Mouse (Mus musculus) liver, postnatal 0 days (tissue): ENCODE data around the gene Dthd1. TPM values are rescaled to one million over a fixed set of nuclear protein-coding genes. Genes with fewer than 3 reads are reported as not detected.

Source experiments
- ATAC-seq: fragments of 200-750 bp; cut with Nextera tagmentation; 2 replicates; pipeline ENCODE4 v1.8.0; 2017; ENCODE audit warnings: mild to moderate bottlenecking, moderate library complexity
- DNase-seq: peaks from one replicate; pipeline ENCODE4 v3.0.0-alpha.2; 2016
- H3K27ac ChIP-seq: fragments of 300-500 bp; sonication (generic); 2 replicates; pipeline ENCODE4 v1.5.1; 2014; ENCODE audit warnings: antibody characterized with exemption, moderate library complexity, mild to moderate bottlenecking, low read depth
- H3K27me3 ChIP-seq: fragments of 300-500 bp; sonication (generic); 2 replicates; pipeline ENCODE4 v1.6.1; 2014; ENCODE audit warnings: low read length, control low read depth, mixed read lengths; ENCODE audit not compliant: insufficient read depth
- H3K36me3 ChIP-seq: fragments of 300-500 bp; sonication (generic); replicated peaks from 2 replicates; pipeline ENCODE4 v1.6.1; 2014; ENCODE audit warnings: mild to moderate bottlenecking, control low read depth, low read length, moderate library complexity, mixed read lengths; ENCODE audit not compliant: insufficient read depth
- H3K4me1 ChIP-seq: fragments of 300-500 bp; sonication (generic); 2 replicates; pipeline ENCODE4 v1.6.1; 2014; ENCODE audit warnings: antibody characterized with exemption, mild to moderate bottlenecking, control low read depth; ENCODE audit not compliant: insufficient read depth
- H3K4me2 ChIP-seq: fragments of 300-500 bp; sonication (generic); 2 replicates; pipeline ENCODE4 v1.6.1; 2014; ENCODE audit warnings: low read depth, mild to moderate bottlenecking, low read length, moderate library complexity, mixed read lengths
- H3K4me3 ChIP-seq: fragments of 300-500 bp; sonication (generic); 2 replicates; pipeline ENCODE4 v1.5.1; 2014; ENCODE audit warnings: low read depth, low read length
- H3K9ac ChIP-seq: fragments of 300-500 bp; sonication (generic); replicated peaks from 2 replicates; pipeline ENCODE4 v1.6.1; 2014; ENCODE audit warnings: mild to moderate bottlenecking, moderate library complexity
- H3K9me3 ChIP-seq: fragments of 300-500 bp; sonication (generic); 2 replicates; pipeline ENCODE4 v1.6.1; 2016; ENCODE audit warnings: mild to moderate bottlenecking, control low read depth, low read length, mixed read lengths
- CTCF ChIP-seq: sonication (generic); IDR thresholded peaks from 2 replicates; pipeline ENCODE4 v1.5.1; 2016; ENCODE audit warnings: antibody characterized with exemption, low read depth
- EP300 ChIP-seq: IDR thresholded peaks from 2 replicates; pipeline ENCODE4 v1.6.1; 2016; ENCODE audit warnings: antibody characterized with exemption, low read depth, mild to moderate bottlenecking
- WGBS: fragments of 180-500 bp; shearing (Covaris S2); extraction: QIAGEN DNeasy Blood & Tissue Kit; methylation state at CpG from one replicate; pipeline ENCODE4 v1.1.7; 2014; ENCODE audit not compliant: insufficient replicate concordance; 5-methylcytosine and 5-hydroxymethylcytosine counted together
- polyA plus RNA-seq: library from polyadenylated mRNA; unstranded; fragments of >200 nt; fragmentation: Nextera tagmentation; extraction: Ambion mirVana; gene quantifications from 2 replicates; pipeline ENCODE4 v1.2.1, GENCODE M21; 2015

Dthd1 gene
- polyA plus RNA-seq, 1 experiment from 2014 or later: not detected

- no peak for TF ChIP-seq CTCF
- TF ChIP-seq EP300: no peak
- Histone ChIP-seq H3K4me3 (no peak overlapping the region), H3K27me3 (no peaks in the 10 kb centered on the region), H3K27ac (no peak overlapping the region), H3K4me2 (no peak overlapping the region), H3K36me3 (no peaks in the 10 kb centered on the region), H3K4me1 (no peaks in the 10 kb centered on the region), H3K9ac (no peak overlapping the region), H3K9me3 (no peaks in the 10 kb centered on the region)
- ATAC-seq (no peak), DNase-seq (no peak)
- WGBS: 62% methylated on average over 5 of the region's 5 CpGs
Measured at GRCm38 (mm10) chr5:62778682-62779081, 34.9 kb upstream of the Dthd1 start.

DNA sequence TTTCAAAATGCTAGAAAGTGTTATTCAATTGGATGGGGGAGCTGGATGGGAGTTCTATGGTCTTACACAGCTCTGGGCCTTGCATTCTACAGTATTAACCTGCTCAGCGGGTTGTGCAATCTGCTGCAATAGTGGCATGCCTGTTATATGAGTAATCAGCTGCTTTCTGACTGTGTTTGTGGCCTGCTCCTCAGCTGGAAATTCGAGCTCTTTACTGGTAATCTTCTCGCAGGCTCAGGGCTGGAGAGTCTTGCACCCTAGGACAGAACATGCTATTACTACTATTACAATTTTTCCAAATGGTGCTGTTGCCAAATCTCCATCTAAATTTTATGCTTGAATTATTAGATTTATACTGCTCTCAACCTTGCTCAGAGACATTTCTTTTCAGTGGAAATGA lies 26.8 kb upstream of the Dthd1 start:
- no peak overlapping the region for H3K9ac ChIP-seq
- TF ChIP-seq CTCF: no peak
- TF ChIP-seq EP300: no peak
- no peak overlapping the region for H3K4me3 ChIP-seq
- no peaks in the 10 kb centered on the region for H3K27me3 ChIP-seq
- WGBS: 70% methylated on average over 3 of the region's 3 CpGs
- DNase-seq: no peak
- H3K36me3 ChIP-seq: no peaks in the 10 kb centered on the region
- H3K4me1 ChIP-seq: no peaks in the 10 kb centered on the region
- ATAC-seq: no peak
- no peaks in the 10 kb centered on the region for H3K9me3 ChIP-seq
- no peak overlapping the region for H3K27ac ChIP-seq
- H3K4me2 ChIP-seq: no peak overlapping the region

DNA sequence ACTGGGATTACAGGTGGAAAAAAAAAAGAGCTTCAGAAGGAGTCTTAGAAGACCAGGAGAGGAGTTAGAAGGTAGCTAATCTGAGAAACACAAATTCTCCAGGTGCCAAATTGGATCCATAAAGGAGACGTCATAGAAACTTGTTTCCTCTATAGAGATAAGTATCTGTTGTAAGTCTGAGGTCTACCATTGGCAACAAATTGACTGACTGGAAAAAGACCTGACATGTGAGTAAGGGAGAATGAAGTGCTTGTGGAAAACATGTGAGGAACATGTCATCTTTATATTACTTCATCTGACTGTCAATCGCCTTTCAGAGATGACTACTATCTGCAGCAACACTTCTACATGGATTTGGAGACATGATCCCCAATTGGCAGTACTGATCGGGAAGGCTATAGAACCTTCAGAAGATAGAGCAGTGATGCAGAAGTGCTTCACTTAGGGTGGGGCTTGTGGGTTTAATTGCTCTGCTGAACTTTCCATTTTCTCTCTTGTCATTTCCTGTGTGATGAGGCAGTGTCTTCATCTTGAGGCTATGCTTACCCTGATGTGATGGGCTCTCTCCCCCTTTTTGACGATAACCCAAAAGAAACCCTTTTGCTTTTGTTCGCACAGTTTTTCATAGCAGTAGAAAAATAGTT lies 22.6 kb upstream of the Dthd1 start:
- ATAC-seq (no peak), DNase-seq (no peak)
- no peak for TF ChIP-seq CTCF
- TF ChIP-seq EP300: no peak
- WGBS: 82% methylated on average over 5 of the region's 5 CpGs
- Histone ChIP-seq H3K27ac (no peak overlapping the region), H3K9ac (no peak overlapping the region), H3K4me3 (no peak overlapping the region), H3K4me2 (no peak overlapping the region), H3K4me1 (no peaks in the 10 kb centered on the region), H3K27me3 (no peaks in the 10 kb centered on the region), H3K9me3 (no peaks in the 10 kb centered on the region), H3K36me3 (no peaks in the 10 kb centered on the region)

DNA sequence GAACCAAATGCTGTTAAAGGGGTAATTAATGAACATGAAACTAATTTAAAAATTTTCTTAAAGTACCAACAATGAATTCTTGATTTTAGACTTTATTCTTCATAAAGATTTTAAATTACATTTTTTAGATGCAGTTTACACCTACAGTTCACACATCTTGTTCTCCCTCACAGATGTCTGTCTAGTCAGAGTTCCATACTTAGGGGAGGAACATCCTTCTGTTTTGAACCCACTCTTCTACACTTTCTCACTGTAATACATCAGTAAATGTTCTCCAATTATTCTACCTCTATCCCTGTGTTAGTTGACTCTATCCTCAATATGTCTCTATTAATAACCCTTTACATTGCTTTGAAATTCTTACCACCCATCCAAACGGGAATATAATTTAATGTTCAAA lies 20.8 kb upstream of the Dthd1 start:
- H3K27ac ChIP-seq: no peak overlapping the region
- H3K4me1 ChIP-seq: no peaks in the 10 kb centered on the region
- no peak overlapping the region for H3K4me3 ChIP-seq
- no peaks in the 10 kb centered on the region for H3K27me3 ChIP-seq
- H3K4me2 ChIP-seq: no peak overlapping the region
- DNase-seq (no peak), ATAC-seq (no peak)
- WGBS: 76% methylated on average over 1 of the region's 1 CpGs
- TF ChIP-seq EP300 (no peak), CTCF (no peak)
- H3K9ac ChIP-seq: no peak overlapping the region
- H3K36me3 ChIP-seq: no peaks in the 10 kb centered on the region
- H3K9me3 ChIP-seq: no peaks in the 10 kb centered on the region

GRCm38 (mm10) chr5:62814072-62814414 lies 420 bp downstream of the Dthd1 start:
- Histone ChIP-seq H3K36me3 (no peaks in the 10 kb centered on the region), H3K27ac (no peak overlapping the region), H3K9ac (no peak overlapping the region), H3K4me2 (no peak overlapping the region), H3K27me3 (no peaks in the 10 kb centered on the region), H3K4me1 (no peaks in the 10 kb centered on the region), H3K9me3 (no peaks in the 10 kb centered on the region), H3K4me3 (no peak overlapping the region)
- TF ChIP-seq EP300: no peak
- no peak for TF ChIP-seq CTCF
- DNase-seq (no peak), ATAC-seq (no peak)
- 50% methylated on average over 1 of the region's 1 CpGs for WGBS

- DNase-seq (no peak), ATAC-seq (no peak)
- no peak overlapping the region for H3K27ac ChIP-seq
- H3K4me3 ChIP-seq: no peak overlapping the region
- no peaks in the 10 kb centered on the region for H3K27me3 ChIP-seq
- H3K9me3 ChIP-seq: no peaks in the 10 kb centered on the region
- no peaks in the 10 kb centered on the region for H3K36me3 ChIP-seq
- TF ChIP-seq CTCF (no peak), EP300 (no peak)
- no peak overlapping the region for H3K9ac ChIP-seq
- no peaks in the 10 kb centered on the region for H3K4me1 ChIP-seq
- 48% methylated on average over 1 of the region's 1 CpGs for WGBS
- no peak overlapping the region for H3K4me2 ChIP-seq
Measured at GRCm38 (mm10) chr5:62815741-62816140, 2.1 kb downstream of the Dthd1 start.

DNA sequence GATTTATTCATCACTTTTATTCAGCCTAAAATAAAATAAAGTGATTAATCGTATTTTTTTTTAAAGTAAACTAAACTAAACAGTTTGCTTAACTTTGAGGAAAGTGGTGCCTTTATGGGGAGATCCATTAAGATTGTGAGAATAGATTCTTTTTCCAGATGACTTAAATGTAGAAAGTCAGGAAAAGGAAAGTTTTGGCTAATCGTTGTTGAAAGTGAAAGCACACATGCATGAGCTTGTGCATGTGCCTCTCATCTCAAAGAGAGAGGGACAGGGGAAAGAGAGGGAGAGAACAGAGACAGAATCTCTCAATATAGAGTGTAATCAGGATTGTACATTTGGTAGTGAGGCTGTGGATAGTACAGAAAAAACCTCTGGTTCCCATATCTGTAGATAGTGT lies 5.9 kb downstream of the Dthd1 start:
- DNase-seq (no peak), ATAC-seq (no peak)
- Histone ChIP-seq H3K9me3 (no peaks in the 10 kb centered on the region), H3K4me3 (no peak overlapping the region), H3K9ac (no peak overlapping the region), H3K27ac (no peak overlapping the region), H3K4me1 (no peaks in the 10 kb centered on the region), H3K36me3 (no peaks in the 10 kb centered on the region), H3K4me2 (no peak overlapping the region), H3K27me3 (no peaks in the 10 kb centered on the region)
- no peak for TF ChIP-seq EP300
- 60% methylated on average over 2 of the region's 2 CpGs for WGBS
